Mouse (Mus musculus) B cell, adult 2 months (primary cell): ENCODE measurements around the gene Gm43552.
"Not testable (repeated sequence)": the region's sequence is repeated elsewhere in the genome, so short reads cannot be mapped to it uniquely, and the experiment has no call there.

ENCODE experiments used
- DNase-seq, 2 experiments: peaks; one replicate each; pipeline ENCODE4 v3.0.0; 2022

The Gm43552 gene

GRCm38 (mm10) chr5:65491767-65492715 is 592 bp downstream of the Gm43552 start:
- peak; percentile 88 to 89 for DNase-seq

GRCm38 (mm10) chr5:65489830-65490229 is 2.8 kb downstream of the Gm43552 start:
- no peak for DNase-seq

DNA sequence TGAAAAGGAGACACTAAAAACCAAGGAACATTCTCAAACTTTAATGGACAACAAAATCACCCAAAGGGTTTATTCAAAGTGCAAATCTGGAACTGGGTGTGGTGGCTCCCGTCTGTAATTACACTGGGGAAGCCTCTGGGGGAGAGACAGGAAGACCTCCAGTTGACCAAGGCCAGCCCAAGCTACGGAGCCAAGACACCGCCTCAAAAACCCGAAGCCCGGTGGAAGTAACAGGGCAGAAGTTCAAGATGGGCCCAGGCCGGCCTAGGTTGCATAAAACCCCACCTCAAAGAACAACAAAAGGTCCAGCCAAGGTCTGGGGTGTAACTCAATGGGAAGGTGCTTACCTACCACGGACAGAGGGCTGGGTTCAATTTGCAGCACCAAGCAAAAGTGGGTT is 3.9 kb downstream of the Gm43552 start:
- no peak for DNase-seq

GRCm38 (mm10) chr5:65487381-65487780 is 5.3 kb downstream of the Gm43552 start:
- DNase-seq, result peak; percentile 27 to 43

GRCm38 (mm10) chr5:65486514-65486913 is 6.1 kb downstream of the Gm43552 start:
- DNase-seq, result peak; percentile 37 to 42

GRCm38 (mm10) chr5:65482996-65483395 is 9.6 kb downstream of the Gm43552 start:
- no peak for DNase-seq

- no peak for DNase-seq
Observed at GRCm38 (mm10) chr5:65480511-65480910, 12.1 kb downstream of the Gm43552 start.

- DNase-seq, result no peak
Observed at GRCm38 (mm10) chr5:65479681-65480445, 12.8 kb downstream of the Gm43552 start.

DNA sequence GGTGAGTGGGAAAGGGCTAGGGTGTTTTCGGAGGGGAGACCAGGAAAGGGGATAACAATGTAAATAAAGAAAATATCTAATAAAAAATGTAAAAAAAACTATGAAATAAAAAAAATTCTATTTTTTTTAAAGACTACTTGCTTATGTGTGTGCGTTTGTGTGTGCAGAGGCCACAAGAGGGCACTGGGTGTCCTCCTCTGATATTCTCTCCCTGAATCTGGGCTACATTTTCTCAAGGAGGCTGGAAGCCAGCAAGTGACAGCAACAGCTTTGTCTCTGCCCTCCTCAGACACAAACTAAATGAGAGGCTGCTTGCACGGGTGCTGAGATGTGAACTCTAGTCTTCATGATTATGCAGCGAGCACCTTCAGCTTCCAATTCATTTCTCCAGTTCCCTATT is 14.4 kb downstream of the Gm43552 start:
- peak; percentile 51 to 61 for DNase-seq

DNA sequence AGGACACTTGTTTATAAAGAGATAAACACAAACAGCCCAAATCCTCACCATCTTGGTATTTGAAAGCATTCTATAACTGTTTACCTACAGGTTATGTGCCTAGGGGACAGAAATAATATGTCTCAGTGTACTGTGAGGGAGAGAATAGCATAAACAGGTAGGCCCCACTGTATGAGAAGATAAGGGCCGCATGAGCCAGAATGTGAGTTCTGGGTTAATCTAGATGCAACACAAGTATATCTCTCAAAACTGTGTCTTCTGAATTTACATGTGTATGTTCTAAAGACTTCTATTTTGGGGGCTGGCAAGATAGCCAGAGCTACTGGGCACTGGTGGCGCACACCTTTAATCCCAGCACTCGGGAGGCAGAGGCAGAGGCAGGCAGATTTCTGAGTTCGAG is 15.9 kb downstream of the Gm43552 start:
- not testable (repeated sequence) for DNase-seq

GRCm38 (mm10) chr5:65475806-65476205 is 16.8 kb downstream of the Gm43552 start:
- DNase-seq, result peak; percentile 53 to 57

GRCm38 (mm10) chr5:65469766-65470165 is 22.9 kb downstream of the Gm43552 start:
- DNase-seq, result no peak

GRCm38 (mm10) chr5:65466911-65467310 is 25.7 kb downstream of the Gm43552 start:
- no peak for DNase-seq

- DNase-seq, result no peak
Observed at GRCm38 (mm10) chr5:65460361-65460760, 32.3 kb downstream of the Gm43552 start.

- no peak for DNase-seq
Observed at GRCm38 (mm10) chr5:65459454-65459853, 33.2 kb downstream of the Gm43552 start.

DNA sequence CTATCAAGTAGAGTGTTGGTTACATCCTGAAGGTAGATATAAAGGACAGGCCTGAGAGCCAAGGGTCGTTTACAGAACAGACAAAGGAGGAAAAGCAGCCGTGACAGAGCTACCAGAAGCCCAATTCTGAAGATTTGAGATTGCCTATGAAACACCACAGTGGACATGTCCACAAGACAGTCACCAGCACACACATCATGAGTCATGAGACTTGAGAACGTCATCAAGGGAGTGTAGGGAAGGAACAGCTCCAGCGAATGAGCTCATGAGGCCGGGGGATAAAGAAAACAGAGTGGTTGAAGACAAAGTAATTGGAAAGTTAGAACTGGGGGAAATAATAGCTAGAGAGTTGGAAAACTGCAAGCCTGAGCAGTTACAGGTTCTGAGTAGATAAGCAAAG is 34.8 kb downstream of the Gm43552 start:
- no peak for DNase-seq

GRCm38 (mm10) chr5:65457086-65457827 is 35.4 kb downstream of the Gm43552 start:
- no peak for DNase-seq

DNA sequence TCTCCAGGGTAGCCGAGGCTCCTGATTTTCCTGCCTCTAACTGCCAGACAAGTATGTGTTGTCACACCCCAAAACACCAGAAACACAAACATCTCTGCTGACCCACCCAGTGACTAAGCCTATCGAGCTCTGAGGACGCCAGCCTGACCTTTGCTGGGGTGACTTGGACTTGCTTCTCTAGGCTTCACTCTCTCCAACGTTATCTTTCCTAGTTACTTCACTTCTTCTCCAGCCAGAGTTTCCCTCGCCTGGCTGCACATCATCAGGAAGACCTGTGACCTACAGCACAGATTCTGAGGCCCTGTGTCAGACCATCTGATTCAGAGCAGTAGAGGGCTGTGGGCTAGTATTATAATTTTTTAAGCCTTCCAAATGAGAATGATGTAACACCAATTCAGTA is 37.9 kb downstream of the Gm43552 start:
- no peak for DNase-seq

GRCm38 (mm10) chr5:65448941-65449340 is 43.7 kb downstream of the Gm43552 start:
- no peak for DNase-seq

- DNase-seq, result no peak
Observed at GRCm38 (mm10) chr5:65447826-65448225, 44.8 kb downstream of the Gm43552 start.

- no peak for DNase-seq
Observed at GRCm38 (mm10) chr5:65446756-65447155, 45.9 kb downstream of the Gm43552 start.

GRCm38 (mm10) chr5:65444981-65445380 is 47.7 kb downstream of the Gm43552 start:
- no peak for DNase-seq

- no peak for DNase-seq
Observed at GRCm38 (mm10) chr5:65438041-65438440, 54.6 kb downstream of the Gm43552 start.
